Comparison of ENCODE assay signal across 11 mouse cellular contexts in genomic region chr13:34125711-34126110, GRCm38 (mm10). TPM values are rescaled to one million over a fixed set of nuclear protein-coding genes. Genes with fewer than 3 reads are reported as not detected.
DNase-seq lines count a peak whose midpoint lies in the region; ATAC-seq lines count a peak whose summit lies in the region.
"Had no signal": no experiment of that assay in that cellular context is flagged by ENCODE, and none has a peak within 500 bp of the region (broad histone marks: within the 10 kb centered on the region; RNA-seq: fewer than 3 reads in every experiment).

No protein-coding gene starts in this region.

- H3K27ac ChIP-seq in neural tube, embryonic 12.5 days = no peak overlapping the region

- H3K36me3 ChIP-seq in neural tube, embryonic 12.5 days = peaks cover 42% of the 10 kb centered on the region

- H3K4me2 ChIP-seq in neural tube, embryonic 12.5 days (replicated peaks) = peak overlapping the region; percentile 84

- H3K9me3 ChIP-seq in neural tube, embryonic 12.5 days = no peaks in the 10 kb centered on the region

- peak overlapping the region; percentile 51; the same call in 1 of the 2 replicates for H3K9ac ChIP-seq in neural tube, embryonic 12.5 days

- peaks cover 27% of the 10 kb centered on the region for H3K4me1 ChIP-seq in neural tube, embryonic 12.5 days

- no peak for ATAC-seq in neural tube, embryonic 12.5 days (ENCODE audit: low FRiP score, low read depth)
- no peak for ATAC-seq in activated CD4-positive, CD25-positive, alpha-beta regulatory T cell, adult 4 months

- H3K4me3 ChIP-seq in neural tube, embryonic 12.5 days = peak overlapping the region; percentile 40

- 62% methylated on average over 4 of the region's 4 CpGs for WGBS in neural tube, embryonic 12.5 days

- no peaks in the 10 kb centered on the region for H3K27me3 ChIP-seq in neural tube, embryonic 12.5 days (replicated peaks)

- intact Hi-C loops in heart, postnatal 25 days (cut with DNase I) = no loop called here

- peak; percentile 28 for DNase-seq in heart, adult 8-10 months (ENCODE audit: low spot score)
- no peak for DNase-seq in heart, postnatal 25 days (ENCODE audit: low spot score)
- peak; percentile 70 for DNase-seq in gastrocnemius, postnatal 25 days
- peak; percentile 71 for DNase-seq in kidney, adult 9 months
- DNase-seq in frontal cortex, postnatal 36 days (ENCODE audit: low spot score in 2 of 2) = no peak
- DNase-seq in urinary bladder, postnatal 25 days (ENCODE audit: low spot score) = no peak
- DNase-seq: cerebellum, adult 9-11 months; lung, postnatal 10 days; right cerebral cortex, postnatal 25 days had no signal

RNA-seq across cellular contexts. Expression of gene Tubb2b, which starts 4.6 kb away (rescaled TPM):
- 1 to 10 TPM; 2.3 to 5.9 (median 4.3) TPM for total RNA-seq in heart, adult 8-10 months (2022)
- 1 to 10 TPM; 4.1 to 5.6 TPM for total RNA-seq in heart, postnatal 25 days (2021)
- 1 to 10 TPM; 2.3 to 3.6 TPM for total RNA-seq in gastrocnemius, postnatal 25 days (2021)
- polyA plus RNA-seq in neural tube, embryonic 12.5 days (2016; fragmentation: Nextera tagmentation; extraction: Ambion mirVana) = 425 and 501 TPM in 2 replicates
- polyA plus RNA-seq in activated CD4-positive, CD25-positive, alpha-beta regulatory T cell, adult 4 months (2017; shearing (Covaris generic)) = 1 to 10 TPM in 1 of 2 experiments, under 1 TPM in 1; 0.69 to 1.0 TPM

RNA-seq across cellular contexts. Expression of gene Psmg4, which starts 37.1 kb away (rescaled TPM):
- total RNA-seq in heart, adult 8-10 months (2022) = 10 to 100 TPM; 24.7 to 33.2 (median 31.3) TPM
- 10 to 100 TPM; 22.9 to 29.7 TPM for total RNA-seq in heart, postnatal 25 days (2021)
- total RNA-seq in gastrocnemius, postnatal 25 days (2021) = 10 to 100 TPM; 15.9 to 16.2 TPM
- 96.9 and 101 TPM in 2 replicates for polyA plus RNA-seq in neural tube, embryonic 12.5 days (2016; fragmentation: Nextera tagmentation; extraction: Ambion mirVana)
- 10 to 100 TPM; 51.0 to 57.8 TPM for polyA plus RNA-seq in activated CD4-positive, CD25-positive, alpha-beta regulatory T cell, adult 4 months (2017; shearing (Covaris generic))

RNA-seq across cellular contexts. Expression of gene Tubb2a, which starts 47.9 kb away (rescaled TPM):
- 10 to 100 TPM; 29.1 to 49.7 (median 41.1) TPM for total RNA-seq in heart, adult 8-10 months (2022)
- total RNA-seq in heart, postnatal 25 days (2021) = 10 to 100 TPM; 55.0 to 57.4 TPM
- 10 to 100 TPM; 13.6 to 14.8 TPM for total RNA-seq in gastrocnemius, postnatal 25 days (2021)
- polyA plus RNA-seq in neural tube, embryonic 12.5 days (2016; fragmentation: Nextera tagmentation; extraction: Ambion mirVana) = 960 and 968 TPM in 2 replicates
- polyA plus RNA-seq in activated CD4-positive, CD25-positive, alpha-beta regulatory T cell, adult 4 months (2017; shearing (Covaris generic)) = 1 to 10 TPM; 4.7 to 5.4 TPM

Comparison
In these comparisons a context has a peak if more than half of its experiments do, and no peak if none do; other contexts are left out.
1. DNase-seq: peak in heart, adult 8-10 months (single experiment), gastrocnemius, postnatal 25 days (single experiment) and kidney, adult 9 months (single experiment); none in heart, postnatal 25 days (single experiment), frontal cortex, postnatal 36 days (0 of 2) and urinary bladder, postnatal 25 days (single experiment).